Mouse (Mus musculus) stomach, embryonic 15.5 days (tissue): ENCODE data around the gene Trdmt1. TPM values are rescaled to one million over a fixed set of nuclear protein-coding genes. Genes with fewer than 3 reads are reported as not detected.

Source experiments
- ATAC-seq: fragments of 200-750 bp; cut with Nextera tagmentation; 2 replicates; pipeline ENCODE4 v1.8.0; 2017; ENCODE audit warnings: low read depth, moderate number of reproducible peaks, moderate TSS enrichment; ENCODE audit not compliant: insufficient read depth, low FRiP score
- H3K27ac ChIP-seq: fragments of 300-500 bp; sonication (generic); 2 replicates; pipeline ENCODE4 v1.5.1; 2015; ENCODE audit warnings: mild to moderate bottlenecking, inconsistent platforms
- H3K27me3 ChIP-seq: fragments of 300-500 bp; sonication (generic); replicated peaks from 2 replicates; pipeline ENCODE4 v1.6.1; 2015; ENCODE audit warnings: inconsistent platforms
- H3K36me3 ChIP-seq: fragments of 300-500 bp; sonication (generic); 2 replicates; pipeline ENCODE4 v1.6.1; 2015; ENCODE audit warnings: inconsistent platforms
- H3K4me1 ChIP-seq: fragments of 300-500 bp; sonication (generic); 2 replicates; pipeline ENCODE4 v1.6.1; 2015; ENCODE audit warnings: inconsistent platforms
- H3K4me2 ChIP-seq: fragments of 300-500 bp; sonication (generic); 2 replicates; pipeline ENCODE4 v1.6.1; 2015; ENCODE audit warnings: mild to moderate bottlenecking, inconsistent platforms
- H3K4me3 ChIP-seq: fragments of 300-500 bp; sonication (generic); replicated peaks from 2 replicates; pipeline ENCODE4 v1.5.1; 2015; ENCODE audit warnings: inconsistent platforms
- H3K9ac ChIP-seq: fragments of 300-500 bp; sonication (generic); 2 replicates; pipeline ENCODE4 v1.6.1; 2015; ENCODE audit warnings: inconsistent platforms
- H3K9me3 ChIP-seq: fragments of 300-500 bp; sonication (generic); 2 replicates; pipeline ENCODE4 v1.6.1; 2016; ENCODE audit warnings: inconsistent platforms
- WGBS: fragments of 180-500 bp; shearing (Covaris S2); methylation state at CpG from one replicate; pipeline ENCODE4 v1.1.7; 2015; 5-methylcytosine and 5-hydroxymethylcytosine counted together
- polyA plus RNA-seq: library from polyadenylated mRNA; unstranded; fragments of >200 nt; fragmentation: Nextera tagmentation; extraction: Ambion mirVana; gene quantifications from 2 replicates; pipeline ENCODE4 v1.2.1, GENCODE M21; 2015

Trdmt1 gene
- polyA plus RNA-seq, 1 experiment from 2014 or later: 7.6 TPM

DNA sequence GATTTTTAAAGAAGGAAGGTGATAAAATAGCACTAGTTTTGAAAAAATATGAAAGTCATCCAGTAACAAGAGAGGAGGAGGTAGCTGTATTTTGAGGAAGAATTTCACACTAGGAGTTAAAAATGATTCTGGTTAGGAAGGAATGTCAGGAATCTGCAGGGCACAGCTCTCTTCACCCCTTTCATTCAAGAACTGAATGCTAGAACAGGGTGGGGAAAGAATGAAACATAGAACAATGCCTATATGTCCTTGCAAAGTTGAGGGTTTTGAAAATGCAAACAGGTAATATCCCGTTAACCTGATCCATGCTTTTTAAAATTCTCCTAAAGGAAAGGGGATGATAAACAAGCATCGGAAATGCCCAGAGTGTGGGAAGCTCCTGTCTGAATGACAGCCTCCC lies 9.5 kb upstream of the Trdmt1 start:
- ATAC-seq: no peak
- Histone ChIP-seq H3K9me3 (no peaks in the 10 kb centered on the region), H3K36me3 (no peaks in the 10 kb centered on the region), H3K4me3 (no peak overlapping the region), H3K27me3 (no peaks in the 10 kb centered on the region), H3K27ac (no peak overlapping the region), H3K9ac (no peak overlapping the region), H3K4me1 (no peaks in the 10 kb centered on the region), H3K4me2 (no peak overlapping the region)
- WGBS: 36% methylated on average over 2 of the region's 2 CpGs

- Histone ChIP-seq H3K4me3 (no peak overlapping the region), H3K36me3 (no peaks in the 10 kb centered on the region), H3K9ac (no peak overlapping the region), H3K27ac (no peak overlapping the region), H3K4me2 (no peak overlapping the region), H3K4me1 (no peaks in the 10 kb centered on the region), H3K9me3 (no peaks in the 10 kb centered on the region), H3K27me3 (no peaks in the 10 kb centered on the region)
- ATAC-seq: no peak
- 57% methylated on average over 3 of the region's 3 CpGs for WGBS
Observed at GRCm38 (mm10) chr2:13548749-13549148, 4.3 kb upstream of the Trdmt1 start.

GRCm38 (mm10) chr2:13543519-13544124 lies 846 bp downstream of the Trdmt1 start:
- Histone ChIP-seq H3K4me1 (no peaks in the 10 kb centered on the region), H3K36me3 (no peaks in the 10 kb centered on the region), H3K4me3 (peak overlapping the region; percentile 66), H3K9me3 (no peaks in the 10 kb centered on the region), H3K27me3 (no peaks in the 10 kb centered on the region), H3K27ac (peak overlapping the region; percentile 97), H3K4me2 (peak overlapping the region; percentile 65), H3K9ac (peak overlapping the region; percentile 32; the same call in 1 of the 2 replicates)
- WGBS: 29% methylated on average over 8 of the region's 8 CpGs
- peak; percentile 16 for ATAC-seq

GRCm38 (mm10) chr2:13539860-13540259 lies 4.6 kb downstream of the Trdmt1 start:
- no peaks in the 10 kb centered on the region for H3K27me3 ChIP-seq
- no peaks in the 10 kb centered on the region for H3K4me1 ChIP-seq
- no peaks in the 10 kb centered on the region for H3K36me3 ChIP-seq
- no peaks in the 10 kb centered on the region for H3K9me3 ChIP-seq
- no peak for ATAC-seq
- no peak overlapping the region for H3K4me3 ChIP-seq
- H3K4me2 ChIP-seq: no peak overlapping the region
- WGBS: 80% methylated on average over 1 of the region's 1 CpGs
- H3K27ac ChIP-seq: no peak overlapping the region
- H3K9ac ChIP-seq: no peak overlapping the region

DNA sequence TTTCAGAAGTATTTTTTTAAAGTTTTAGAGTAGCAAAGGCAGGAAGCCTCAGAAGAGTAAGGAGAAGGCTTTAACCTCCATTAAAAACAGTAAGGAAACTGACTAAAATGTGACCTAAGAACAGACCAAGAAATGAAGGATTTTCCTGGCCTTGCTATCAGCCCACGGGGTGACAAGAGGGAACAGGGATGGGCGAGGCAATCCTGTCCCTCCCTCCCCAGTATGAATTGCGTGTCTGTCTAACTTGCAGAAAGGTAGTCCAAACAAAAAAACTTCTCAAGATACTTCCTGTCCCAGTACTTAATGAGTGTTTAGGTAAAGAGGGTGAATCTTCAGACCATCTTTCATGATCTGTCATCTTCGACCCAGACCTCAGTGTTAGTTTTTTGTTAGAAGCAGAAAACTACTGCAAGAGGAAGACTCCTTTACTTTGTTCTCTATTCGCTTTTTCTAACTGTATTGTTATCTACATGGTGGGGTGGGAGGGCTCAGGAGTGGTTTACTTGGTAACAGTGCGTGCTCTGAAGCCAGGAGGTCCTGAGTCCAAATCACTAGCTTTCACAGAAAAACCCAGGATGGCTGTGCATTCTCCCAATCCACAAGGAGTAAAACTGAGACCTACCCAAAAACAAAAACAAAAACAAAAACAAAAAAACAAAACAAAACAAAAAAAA lies 5.6 kb downstream of the Trdmt1 start:
- H3K27ac ChIP-seq: no peak overlapping the region
- no peaks in the 10 kb centered on the region for H3K4me1 ChIP-seq
- ATAC-seq: no peak
- no peak overlapping the region for H3K9ac ChIP-seq
- no peaks in the 10 kb centered on the region for H3K27me3 ChIP-seq
- H3K36me3 ChIP-seq: no peaks in the 10 kb centered on the region
- H3K4me3 ChIP-seq: no peak overlapping the region
- WGBS: 44% methylated on average over 6 of the region's 6 CpGs
- H3K9me3 ChIP-seq: no peaks in the 10 kb centered on the region
- H3K4me2 ChIP-seq: no peak overlapping the region

GRCm38 (mm10) chr2:13538258-13538657 lies 6.2 kb downstream of the Trdmt1 start:
- Histone ChIP-seq H3K9me3 (no peaks in the 10 kb centered on the region), H3K9ac (no peak overlapping the region), H3K4me2 (no peak overlapping the region), H3K4me1 (no peaks in the 10 kb centered on the region), H3K36me3 (no peaks in the 10 kb centered on the region), H3K27ac (no peak overlapping the region), H3K27me3 (no peaks in the 10 kb centered on the region), H3K4me3 (no peak overlapping the region)
- 81% methylated on average over 2 of the region's 2 CpGs for WGBS
- no peak for ATAC-seq

DNA sequence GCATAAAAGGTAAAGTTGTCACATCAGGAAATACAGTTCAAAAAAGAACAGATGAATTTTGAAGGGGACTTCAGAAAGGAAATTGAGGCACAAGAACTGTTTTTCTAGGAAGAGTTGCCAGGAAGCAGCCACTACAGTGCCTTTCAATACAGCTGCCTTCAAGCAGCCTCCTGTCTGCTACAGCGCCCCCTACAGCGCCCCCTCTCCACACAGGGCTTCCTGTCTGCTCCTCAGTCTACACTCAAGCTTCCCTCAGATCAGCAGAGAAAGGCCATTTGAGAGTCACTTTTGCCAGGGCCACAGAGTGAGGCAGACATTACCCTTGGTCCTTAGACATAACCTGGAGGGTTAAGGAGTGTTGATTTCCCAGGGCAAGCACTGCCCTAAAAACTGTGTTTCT lies 6.7 kb downstream of the Trdmt1 start:
- Histone ChIP-seq H3K27me3 (no peaks in the 10 kb centered on the region), H3K9me3 (no peaks in the 10 kb centered on the region), H3K4me2 (no peak overlapping the region), H3K36me3 (no peaks in the 10 kb centered on the region), H3K4me3 (no peak overlapping the region), H3K4me1 (no peaks in the 10 kb centered on the region), H3K9ac (no peak overlapping the region), H3K27ac (no peak overlapping the region)
- ATAC-seq: no peak
- WGBS: 19% methylated on average over 2 of the region's 2 CpGs

DNA sequence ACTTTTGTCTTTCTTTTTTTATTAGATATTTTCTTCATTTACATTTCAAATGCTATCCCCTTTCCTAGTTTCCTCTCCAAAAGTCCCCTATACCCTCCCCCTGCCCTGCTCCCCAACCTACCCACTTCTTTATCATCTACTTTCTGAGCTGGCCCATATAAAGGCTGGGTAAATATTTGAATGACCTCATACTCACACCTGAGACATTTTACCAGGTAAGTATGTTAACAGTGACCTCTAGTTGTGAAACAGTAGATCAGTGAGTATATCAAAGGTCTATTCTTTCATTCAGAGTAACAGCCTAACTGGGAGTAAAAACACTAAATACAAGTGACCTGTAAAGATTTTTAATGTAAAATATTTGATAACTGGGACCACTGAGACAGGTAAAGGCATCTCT lies 7.7 kb downstream of the Trdmt1 start:
- H3K9me3 ChIP-seq: no peaks in the 10 kb centered on the region
- no peak overlapping the region for H3K4me2 ChIP-seq
- ATAC-seq: peak; percentile 84
- H3K27me3 ChIP-seq: no peaks in the 10 kb centered on the region
- no peaks in the 10 kb centered on the region for H3K4me1 ChIP-seq
- H3K9ac ChIP-seq: no peak overlapping the region
- no peaks in the 10 kb centered on the region for H3K36me3 ChIP-seq
- H3K27ac ChIP-seq: no peak overlapping the region
- no peak overlapping the region for H3K4me3 ChIP-seq

DNA sequence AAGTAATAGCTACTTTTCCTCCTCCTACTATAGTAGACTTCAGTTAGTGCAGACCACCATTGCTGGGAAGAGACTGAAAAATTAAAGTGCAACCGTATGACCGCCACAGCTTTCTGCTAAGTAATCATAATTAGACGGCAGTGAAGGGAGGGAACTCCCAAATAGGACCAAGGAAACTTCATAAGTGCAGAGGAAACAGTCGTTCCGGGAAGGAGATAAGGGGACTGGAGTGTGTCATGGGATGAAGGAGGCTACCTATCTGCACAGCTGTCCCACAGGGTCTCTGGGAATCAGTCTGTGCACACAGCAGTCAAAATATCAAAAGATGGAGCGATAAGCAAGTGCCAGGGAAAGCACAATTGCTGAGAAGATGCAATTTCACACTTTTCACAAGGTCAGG lies 13.8 kb downstream of the Trdmt1 start:
- H3K9me3 ChIP-seq: no peaks in the 10 kb centered on the region
- 71% methylated on average over 6 of the region's 6 CpGs for WGBS
- no peaks in the 10 kb centered on the region for H3K36me3 ChIP-seq
- no peak overlapping the region for H3K27ac ChIP-seq
- H3K9ac ChIP-seq: no peak overlapping the region
- H3K4me3 ChIP-seq: no peak overlapping the region
- no peak for ATAC-seq
- H3K4me2 ChIP-seq: no peak overlapping the region
- H3K4me1 ChIP-seq: no peaks in the 10 kb centered on the region
- no peaks in the 10 kb centered on the region for H3K27me3 ChIP-seq

GRCm38 (mm10) chr2:13529253-13529933 lies 15.1 kb downstream of the Trdmt1 start:
- no peak for ATAC-seq
- WGBS: 84% methylated on average over 3 of the region's 3 CpGs

DNA sequence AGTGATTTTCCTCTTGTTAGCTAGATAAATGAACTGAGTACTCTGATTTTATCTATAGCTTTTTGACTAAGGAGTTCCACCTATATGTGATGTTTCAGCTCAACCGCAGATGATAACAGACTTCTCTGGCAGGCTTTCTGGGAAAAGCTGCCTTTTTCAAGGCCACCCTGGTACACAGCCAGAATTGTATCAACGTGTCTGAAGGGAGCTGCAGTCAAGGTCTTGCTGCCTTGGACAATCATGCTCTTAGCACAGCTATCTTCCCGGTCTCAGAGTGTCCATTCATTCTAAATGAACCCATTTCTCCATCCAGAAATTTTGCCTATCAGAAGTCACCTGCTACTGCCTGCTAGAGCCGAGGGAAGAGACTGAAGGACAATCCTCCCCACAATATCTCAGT lies 16.9 kb downstream of the Trdmt1 start:
- 59% methylated on average over 4 of the region's 4 CpGs for WGBS
- Histone ChIP-seq H3K9me3 (no peaks in the 10 kb centered on the region), H3K9ac (no peak overlapping the region), H3K4me3 (no peak overlapping the region), H3K4me1 (peaks cover 2% of the 10 kb centered on the region; the same call in 1 of the 2 replicates), H3K27ac (no peak overlapping the region), H3K4me2 (no peak overlapping the region), H3K36me3 (no peaks in the 10 kb centered on the region), H3K27me3 (no peaks in the 10 kb centered on the region)
- no peak for ATAC-seq

More at GRCm38 (mm10) chr2:13529253-13529933, 15.1 kb downstream of the Trdmt1 start:
- no peaks in the 10 kb centered on the region for H3K9me3 ChIP-seq
- no peak overlapping the region for H3K4me3 ChIP-seq
- no peaks in the 10 kb centered on the region for H3K4me1 ChIP-seq
- no peaks in the 10 kb centered on the region for H3K36me3 ChIP-seq
- no peak overlapping the region for H3K9ac ChIP-seq
- no peak overlapping the region for H3K27ac ChIP-seq
- H3K27me3 ChIP-seq: no peaks in the 10 kb centered on the region
- no peak overlapping the region for H3K4me2 ChIP-seq

DNA sequence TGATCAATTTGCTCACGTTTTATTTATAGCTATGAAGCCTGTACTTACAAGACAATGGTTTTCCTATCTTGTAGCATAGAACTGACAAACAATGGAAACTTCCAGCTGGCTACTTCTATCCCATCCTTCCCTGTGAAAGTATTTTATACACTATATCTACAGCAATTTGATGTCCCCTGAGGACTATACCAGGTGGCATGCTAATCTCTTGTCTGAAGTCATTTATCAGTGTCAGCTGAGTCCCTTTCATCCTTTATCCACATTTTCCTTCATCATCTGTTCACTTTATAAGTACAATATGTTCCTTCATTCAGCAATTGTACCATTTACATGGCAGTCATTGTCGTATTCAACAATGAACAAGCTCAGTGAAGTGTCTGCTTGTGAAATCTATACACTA lies 17.3 kb downstream of the Trdmt1 start:
- H3K27me3 ChIP-seq: no peaks in the 10 kb centered on the region

More for the DNA sequence above, 17.3 kb downstream of the Trdmt1 start:
- Histone ChIP-seq H3K9me3 (no peaks in the 10 kb centered on the region), H3K4me3 (no peak overlapping the region), H3K4me2 (no peak overlapping the region), H3K36me3 (no peaks in the 10 kb centered on the region), H3K9ac (no peak overlapping the region), H3K27ac (no peak overlapping the region), H3K4me1 (peaks cover 2% of the 10 kb centered on the region; the same call in 1 of the 2 replicates)
- no peak for ATAC-seq
- WGBS: 60% methylated on average over 2 of the region's 2 CpGs
